Mouse (Mus musculus) heart, postnatal 0 days (tissue): ENCODE measurements at regions not wholly inside any gene's neighbourhood (a gene's known extent, or its start where the extent isn't known, plus 50 kb on each side); places are given as distances from the start of the nearest gene placed in this dataset.

ENCODE experiments used
- ATAC-seq: fragments of 200-750 bp; cut with Nextera tagmentation; 2 replicates; pipeline ENCODE4 v1.8.0; 2017; ENCODE audit warnings: low read depth, moderate number of reproducible peaks, moderate library complexity; ENCODE audit not compliant: insufficient read depth
- DNase-seq: peaks from one replicate; pipeline ENCODE4 v3.0.0-alpha.2; 2016; ENCODE audit warnings: low spot score
- H3K27ac ChIP-seq: fragments of 300-500 bp; sonication (generic); 2 replicates; pipeline ENCODE4 v1.5.1; 2014; ENCODE audit warnings: low read depth, mild to moderate bottlenecking
- H3K27me3 ChIP-seq: fragments of 300-500 bp; sonication (generic); 2 replicates; pipeline ENCODE4 v1.6.1; 2014; ENCODE audit warnings: low read length, mixed read lengths; ENCODE audit not compliant: control insufficient read depth, insufficient read depth
- H3K36me3 ChIP-seq: fragments of 300-500 bp; sonication (generic); replicated peaks from 2 replicates; pipeline ENCODE4 v1.6.1; 2014; ENCODE audit warnings: low read length, mixed read lengths; ENCODE audit not compliant: control insufficient read depth, insufficient read depth
- H3K4me1 ChIP-seq: fragments of 300-500 bp; sonication (generic); 2 replicates; pipeline ENCODE4 v1.6.1; 2014; ENCODE audit warnings: antibody characterized with exemption; ENCODE audit not compliant: control insufficient read depth, insufficient read depth
- H3K4me2 ChIP-seq: fragments of 300-500 bp; sonication (generic); 2 replicates; pipeline ENCODE4 v1.6.1; 2014; ENCODE audit warnings: low read depth, mild to moderate bottlenecking, low read length, moderate library complexity
- H3K4me3 ChIP-seq: fragments of 300-500 bp; sonication (generic); 2 replicates; pipeline ENCODE4 v1.5.1; 2014; ENCODE audit warnings: low read depth, low read length
- H3K9ac ChIP-seq: fragments of 300-500 bp; sonication (generic); replicated peaks from 2 replicates; pipeline ENCODE4 v1.6.1; 2014; ENCODE audit warnings: low read depth, low read length, mixed read lengths
- H3K9me3 ChIP-seq: fragments of 300-500 bp; sonication (generic); replicated peaks from 2 replicates; pipeline ENCODE4 v1.6.1; 2016; ENCODE audit warnings: low read length; ENCODE audit not compliant: control insufficient read depth
- CTCF ChIP-seq: IDR thresholded peaks from 2 replicates; pipeline ENCODE4 v1.5.1; 2016; ENCODE audit warnings: antibody characterized with exemption, control low read depth, low read depth
- EP300 ChIP-seq: IDR thresholded peaks from 2 replicates; pipeline ENCODE4 v1.6.1; 2016; ENCODE audit warnings: antibody characterized with exemption, low read depth
- WGBS: fragments of 180-500 bp; shearing (Covaris S2); extraction: QIAGEN DNeasy Blood & Tissue Kit; methylation state at CpG from one replicate; pipeline ENCODE4 v1.1.7; 2014; 5-methylcytosine and 5-hydroxymethylcytosine counted together

- Histone ChIP-seq H3K36me3 (no peaks in the 10 kb centered on the region), H3K4me3 (no peak overlapping the region), H3K9ac (no peak overlapping the region), H3K4me1 (no peaks in the 10 kb centered on the region), H3K9me3 (no peaks in the 10 kb centered on the region), H3K27me3 (no peaks in the 10 kb centered on the region), H3K4me2 (no peak overlapping the region), H3K27ac (no peak overlapping the region)
- no peak for ATAC-seq
- 73% methylated on average over 3 of the region's 3 CpGs for WGBS
- no peak for TF ChIP-seq CTCF
- TF ChIP-seq EP300, result no peak
- DNase-seq, result no peak
These were observed 535.6 kb upstream of the A830018L16Rik start for GRCm38 (mm10) chr1:10878221-10878760.

DNA sequence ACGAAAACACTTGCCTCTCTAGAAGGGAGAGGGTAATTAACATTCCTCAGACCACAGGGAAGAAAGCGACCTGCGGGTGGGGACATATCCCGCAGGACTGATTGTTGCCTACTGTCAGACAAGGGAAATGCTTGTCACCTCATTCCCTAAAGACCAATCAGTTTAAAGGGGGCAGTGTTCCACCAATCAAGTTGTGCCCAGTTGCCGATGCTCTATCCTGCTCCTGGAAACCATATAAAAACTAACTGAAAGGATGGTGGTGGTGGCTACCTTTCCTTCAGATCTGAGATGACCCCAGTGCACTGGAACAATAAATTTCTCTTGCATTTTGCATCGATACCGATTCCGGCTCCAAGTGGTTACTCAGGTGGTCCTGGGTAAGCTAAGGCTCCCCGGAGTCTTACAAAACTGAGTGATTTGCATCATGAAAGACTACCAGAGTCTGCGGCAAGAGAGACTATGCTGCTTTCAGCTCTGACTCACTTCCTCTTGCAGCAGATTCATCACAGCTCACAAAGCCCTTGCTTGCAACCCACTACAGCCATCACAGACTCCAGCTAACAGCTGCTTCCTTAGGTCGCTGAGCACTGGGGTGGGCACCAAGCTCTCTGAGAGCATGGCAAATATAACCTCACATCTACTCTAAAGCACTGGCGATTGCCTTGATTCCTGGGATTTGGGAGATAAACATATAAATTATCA is 533.7 kb upstream of the A830018L16Rik start:
- no peak for ATAC-seq
- Histone ChIP-seq H3K27me3 (no peaks in the 10 kb centered on the region), H3K36me3 (no peaks in the 10 kb centered on the region), H3K9me3 (no peaks in the 10 kb centered on the region), H3K4me1 (no peaks in the 10 kb centered on the region), H3K27ac (no peak overlapping the region), H3K4me3 (no peak overlapping the region), H3K4me2 (peak overlapping the region; percentile 12; the same call in 1 of the 2 replicates), H3K9ac (no peak overlapping the region)
- WGBS, result 57% methylated on average over 12 of the region's 12 CpGs
- DNase-seq, result no peak
- TF ChIP-seq EP300 (no peak), CTCF (0 out of 2 replicates have a peak, but pooled peaks have one; percentile 11)

- H3K9ac ChIP-seq, result no peak overlapping the region
- H3K4me2 ChIP-seq, result no peak overlapping the region
- H3K4me1 ChIP-seq, result no peaks in the 10 kb centered on the region
- no peak for DNase-seq
- no peaks in the 10 kb centered on the region for H3K36me3 ChIP-seq
- 62% methylated on average over 2 of the region's 2 CpGs for WGBS
- no peak overlapping the region for H3K27ac ChIP-seq
- TF ChIP-seq EP300 (no peak), CTCF (no peak)
- no peaks in the 10 kb centered on the region for H3K27me3 ChIP-seq
- H3K9me3 ChIP-seq, result no peaks in the 10 kb centered on the region
- H3K4me3 ChIP-seq, result no peak overlapping the region
- ATAC-seq, result no peak
These were observed 515.1 kb upstream of the A830018L16Rik start for GRCm38 (mm10) chr1:10898806-10899205.

DNA sequence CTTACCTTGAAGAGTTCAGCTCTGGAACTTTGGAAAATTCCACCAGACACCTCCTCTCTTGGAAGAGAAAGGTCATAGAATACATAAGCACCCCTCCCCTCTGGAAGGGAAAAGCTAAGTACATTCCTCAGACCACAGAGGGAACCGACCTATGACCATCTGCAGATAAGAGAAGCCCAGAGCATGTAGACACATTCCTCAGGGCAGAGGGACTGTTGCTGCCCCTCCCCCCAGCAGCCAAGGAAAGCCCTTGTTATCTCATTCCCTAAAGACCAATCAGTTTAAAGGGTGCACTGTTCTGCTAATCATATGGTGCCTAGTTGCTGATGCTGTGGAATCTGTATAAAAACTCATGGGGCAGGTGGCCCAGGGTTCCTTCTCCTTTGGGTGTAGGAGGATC is 511.2 kb upstream of the A830018L16Rik start:
- Histone ChIP-seq H3K27me3 (no peaks in the 10 kb centered on the region), H3K36me3 (no peaks in the 10 kb centered on the region), H3K4me1 (no peaks in the 10 kb centered on the region), H3K9ac (no peak overlapping the region), H3K9me3 (no peaks in the 10 kb centered on the region), H3K4me3 (no peak overlapping the region), H3K4me2 (no peak overlapping the region), H3K27ac (no peak overlapping the region)
- DNase-seq (no peak), ATAC-seq (no peak)
- WGBS, result 4% methylated on average over 1 of the region's 1 CpGs
- no peak for TF ChIP-seq CTCF

- no peaks in the 10 kb centered on the region for H3K9me3 ChIP-seq
- 81% methylated on average over 3 of the region's 3 CpGs for WGBS
- no peak overlapping the region for H3K4me2 ChIP-seq
- TF ChIP-seq CTCF, result no peak
- TF ChIP-seq EP300, result no peak
- no peak for ATAC-seq
- no peak for DNase-seq
- H3K36me3 ChIP-seq, result no peaks in the 10 kb centered on the region
- H3K4me3 ChIP-seq, result no peak overlapping the region
- no peaks in the 10 kb centered on the region for H3K27me3 ChIP-seq
- no peaks in the 10 kb centered on the region for H3K4me1 ChIP-seq
- H3K27ac ChIP-seq, result no peak overlapping the region
- H3K9ac ChIP-seq, result no peak overlapping the region
These were observed 493.9 kb upstream of the A830018L16Rik start for GRCm38 (mm10) chr1:10919958-10920357.
